Mouse (Mus musculus): ENCODE results near the gene G430095P16Rik.

Gene G430095P16Rik

DNA sequence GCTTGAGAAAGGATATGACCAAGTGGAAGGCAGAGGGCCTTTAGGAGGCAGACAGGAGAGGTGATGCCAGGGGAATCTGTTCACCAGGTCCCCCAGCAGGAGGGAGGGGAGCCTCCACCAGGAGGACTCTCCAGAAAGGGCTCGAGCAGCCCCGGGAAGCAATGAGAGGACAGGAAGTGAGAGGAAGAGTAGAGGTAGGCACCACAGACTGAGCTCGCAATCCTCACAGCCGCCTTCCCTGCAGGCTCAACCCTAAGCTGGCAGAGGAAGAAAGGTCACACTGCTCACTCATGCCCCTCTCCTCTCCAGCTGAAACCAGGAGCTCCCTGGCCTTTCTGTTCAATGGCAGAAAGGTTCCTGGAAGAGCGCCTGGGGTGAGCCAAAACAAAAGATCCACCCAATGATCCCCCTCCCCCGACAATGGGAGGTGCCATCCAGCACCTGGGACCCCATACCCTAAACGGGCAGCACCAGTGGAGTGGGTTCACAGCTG lies 52.9 kb downstream of the G430095P16Rik start:
- ChIA-PET POLR2A (interaction anchor here (0.6 to 2.7 kb wide), 13 partner anchors 11 to 116 kb away, joined by 3 to 12 read pairs (median 3); partner anchors contain the start of genes Nacc1 (in 1 of the 4) and Rad23a (in 1 of the 4)), CTCF (interaction anchor here in 3 of 4 experiments (0.8 to 2.1 kb wide), 7 partner anchors 12 to 88 kb away, joined by 3 to 10 read pairs (median 4); partner anchors contain the start of gene Nacc1 (in 1 of the 3))
